Mouse (Mus musculus) C2C12 (cell line): ENCODE results near the gene Ociad1. TPM values are rescaled to one million over a fixed set of nuclear protein-coding genes. Genes with fewer than 3 reads are reported as not detected.

Source experiments
- H3K27me3 ChIP-seq: one replicate; pipeline ENCODE4 v1.6.1; 2011; ENCODE audit not compliant: control insufficient read depth, insufficient read depth, insufficient read length
- H3K36me3 ChIP-seq: one replicate; pipeline ENCODE4 v1.6.1; 2011; ENCODE audit not compliant: control insufficient read depth, insufficient read depth
- H3K4me3 ChIP-seq: one replicate; pipeline ENCODE4 v1.5.1; 2011; ENCODE audit warnings: mild to moderate bottlenecking, control low read depth; ENCODE audit not compliant: poor library complexity, insufficient read depth, severe bottlenecking
- H3K79me2 ChIP-seq: one replicate; pipeline ENCODE4 v1.6.1; 2011; ENCODE audit not compliant: control insufficient read depth, insufficient read depth
- H3K79me3 ChIP-seq: one replicate; pipeline ENCODE4 v1.6.1; 2011; ENCODE audit warnings: low read depth, control low read depth
- H3ac ChIP-seq: one replicate; pipeline ENCODE3; 2011; ENCODE audit warnings: low read depth; ENCODE audit not compliant: control insufficient read depth, insufficient read length
- CEBPB ChIP-seq: IDR thresholded peaks from one replicate; pipeline ENCODE4 v1.6.1; 2011; ENCODE audit warnings: low read depth, mild to moderate bottlenecking, control low read depth, moderate library complexity
- CTCF ChIP-seq: IDR thresholded peaks from one replicate; pipeline ENCODE4 v1.5.1; 2011; ENCODE audit not compliant: control insufficient read depth, insufficient read depth, insufficient read length
- FOSL1 ChIP-seq: IDR thresholded peaks from one replicate; pipeline ENCODE4 v1.8.0; 2011; ENCODE audit warnings: mild to moderate bottlenecking, low read length; ENCODE audit not compliant: poor library complexity, insufficient read depth, severe bottlenecking
- MAX ChIP-seq: IDR thresholded peaks from one replicate; pipeline ENCODE4 v1.6.1; 2011; ENCODE audit warnings: mild to moderate bottlenecking, control low read depth
- MYOD1 ChIP-seq: IDR thresholded peaks from one replicate; pipeline ENCODE4 v1.6.1; 2011; ENCODE audit warnings: low read depth; ENCODE audit not compliant: control insufficient read depth, insufficient read length
- MYOG ChIP-seq: IDR thresholded peaks from one replicate; pipeline ENCODE4 v1.6.1; 2011; ENCODE audit not compliant: control insufficient read depth, insufficient read length; ENCODE audit errors: extremely low read depth
- USF1 ChIP-seq: IDR thresholded peaks from one replicate; pipeline ENCODE4 v1.6.1; 2011; ENCODE audit warnings: low read depth, mild to moderate bottlenecking, control low read depth, moderate library complexity
- long read RNA-seq, 2 experiments: library from polyadenylated mRNA; unstranded; transcript quantifications; one replicate each; pipeline ENCODE4 v2.0.0; 2019 to 2020
- polyA plus RNA-seq: library from polyadenylated mRNA; unstranded; fragments of >200 nt; fragmentation: generic; extraction: Trizol; gene quantifications from one replicate; pipeline ENCODE4 v1.2.1, GENCODE M21; 2012; ENCODE audit warnings: missing spikeins

Gene Ociad1
- polyA plus RNA-seq = 142 TPM
- long read RNA-seq, experiment 1, transcript Ociad1-201 (9 exons, 1,523 nt) = major isoform, 136 of 171 reads
- long read RNA-seq, experiment 1, partial matches to known transcripts = 10 of 171 reads
- long read RNA-seq, experiment 1, other reads (novel, unspliced or antisense) = 22 of 171 reads
- long read RNA-seq, experiment 2, transcript Ociad1-201 (9 exons, 1,523 nt) = major isoform, 229 of 292 reads
- long read RNA-seq, experiment 2, partial matches to known transcripts = 10 of 292 reads
- long read RNA-seq, experiment 2, other reads (novel, unspliced or antisense) = 51 of 292 reads

- Histone ChIP-seq H3K27me3 (no peaks in the 10 kb centered on the region), H3K4me3 (peak within 1 kb of the TSS; percentile 81), H3ac (peak within 1 kb of the TSS; percentile 90), H3K79me2 (peaks cover 51% of the 10 kb centered on the region), H3K36me3 (peaks cover 23% of the 10 kb centered on the region), H3K79me3 (peaks cover 43% of the 10 kb centered on the region)
- TF ChIP-seq MYOG = no peak
- peak; percentile 60 for TF ChIP-seq MAX
- TF ChIP-seq CEBPB = peak; percentile 36
These were observed at the start of gene Ociad1 for GRCm38 (mm10) chr5:73292502-73293457. Gene Ociad1, plus strand, starts transcription at chr5:73292784.

GRCm38 (mm10) chr5:73244403-73244802 is 48.2 kb upstream of the Ociad1 start:
- H3K36me3 ChIP-seq = no peaks in the 10 kb centered on the region
- no peak overlapping the region for H3ac ChIP-seq
- H3K4me3 ChIP-seq = no peak overlapping the region
- peaks cover 64% of the 10 kb centered on the region for H3K79me2 ChIP-seq
- H3K79me3 ChIP-seq = peaks cover 18% of the 10 kb centered on the region
- H3K27me3 ChIP-seq = no peaks in the 10 kb centered on the region
- TF ChIP-seq USF1 = no peak

GRCm38 (mm10) chr5:73246414-73246813 is 46.2 kb upstream of the Ociad1 start:
- H3K27me3 ChIP-seq = no peaks in the 10 kb centered on the region
- H3ac ChIP-seq = no peak overlapping the region
- peaks cover 66% of the 10 kb centered on the region for H3K79me2 ChIP-seq
- TF ChIP-seq MYOG (no peak), MYOD1 (no peak), MAX (no peak), USF1 (no peak), CEBPB (no peak), CTCF (no peak), FOSL1 (no peak)
- peaks cover 23% of the 10 kb centered on the region for H3K79me3 ChIP-seq
- H3K36me3 ChIP-seq = no peaks in the 10 kb centered on the region
- H3K4me3 ChIP-seq = no peak overlapping the region

GRCm38 (mm10) chr5:73248211-73248610 is 44.4 kb upstream of the Ociad1 start:
- no peaks in the 10 kb centered on the region for H3K36me3 ChIP-seq
- H3K79me3 ChIP-seq = peaks cover 29% of the 10 kb centered on the region
- H3ac ChIP-seq = no peak overlapping the region
- no peaks in the 10 kb centered on the region for H3K27me3 ChIP-seq
- peaks cover 71% of the 10 kb centered on the region for H3K79me2 ChIP-seq
- TF ChIP-seq CEBPB (no peak), MYOD1 (no peak), USF1 (no peak), CTCF (no peak), FOSL1 (no peak), MAX (no peak), MYOG (no peak)
- no peak overlapping the region for H3K4me3 ChIP-seq

GRCm38 (mm10) chr5:73249341-73249740 is 43.2 kb upstream of the Ociad1 start:
- Histone ChIP-seq H3K79me2 (peaks cover 82% of the 10 kb centered on the region), H3K27me3 (no peaks in the 10 kb centered on the region), H3K79me3 (peaks cover 34% of the 10 kb centered on the region), H3K36me3 (no peaks in the 10 kb centered on the region), H3ac (no peak overlapping the region), H3K4me3 (no peak overlapping the region)
- TF ChIP-seq MYOG (no peak), USF1 (no peak), CEBPB (no peak), CTCF (no peak)

- Histone ChIP-seq H3K79me3 (peaks cover 36% of the 10 kb centered on the region), H3K27me3 (no peaks in the 10 kb centered on the region)
- TF ChIP-seq MAX (no peak), FOSL1 (no peak), USF1 (no peak), MYOD1 (no peak), CTCF (no peak), CEBPB (no peak), MYOG (no peak)
These were observed 39.8 kb upstream of the Ociad1 start for GRCm38 (mm10) chr5:73252739-73253138.

More at GRCm38 (mm10) chr5:73252739-73253138, 39.8 kb upstream of the Ociad1 start:
- no peak overlapping the region for H3K4me3 ChIP-seq
- H3ac ChIP-seq = no peak overlapping the region
- no peaks in the 10 kb centered on the region for H3K36me3 ChIP-seq
- H3K79me2 ChIP-seq = peaks cover 82% of the 10 kb centered on the region
